Mouse (Mus musculus): Measurements from ENCODE around the gene Gpr176. TPM values are rescaled to one million over a fixed set of nuclear protein-coding genes. Genes with fewer than 3 reads are reported as not detected.
"Not testable (repeated sequence)": the region's sequence is repeated elsewhere in the genome, so short reads cannot be mapped to it uniquely, and the experiment has no call there.

The Gpr176 gene
- polyA plus RNA-seq, 1 experiment from 2014 or later, result 0.15 TPM

- 38% methylated on average over 3 of the region's 3 CpGs for WGBS
- no peaks in the 10 kb centered on the region for H3K9me3 ChIP-seq (replicated peaks)
- no peak for DNase-seq (ENCODE audit: low spot score)
- H3K4me1 ChIP-seq, result peaks cover 22% of the 10 kb centered on the region
- H3K4me3 ChIP-seq, result no peak overlapping the region
- no peaks in the 10 kb centered on the region for H3K36me3 ChIP-seq
- H3K27me3 ChIP-seq (ENCODE audit: low read depth, poor library complexity, severe bottlenecking), result no peaks in the 10 kb centered on the region
- no peak overlapping the region for H3K27ac ChIP-seq
Observed at GRCm38 (mm10) chr2:118306522-118306895, 66.7 kb downstream of the Gpr176 start.

GRCm38 (mm10) chr2:118305827-118306521, 67.2 kb downstream of the Gpr176 start:
- Histone ChIP-seq H3K4me1 (peaks cover 22% of the 10 kb centered on the region), H3K27ac (no peak overlapping the region), H3K36me3 (no peaks in the 10 kb centered on the region), H3K4me3 (no peak overlapping the region), H3K27me3 (ENCODE audit: low read depth, poor library complexity, severe bottlenecking) (no peaks in the 10 kb centered on the region), H3K9me3 (replicated peaks) (no peaks in the 10 kb centered on the region)
- DNase-seq (ENCODE audit: low spot score), result no peak
- 62% methylated on average over 7 of the region's 7 CpGs for WGBS

GRCm38 (mm10) chr2:118303456-118303855, 69.8 kb downstream of the Gpr176 start:
- H3K36me3 ChIP-seq, result no peaks in the 10 kb centered on the region
- H3K27ac ChIP-seq, result 0 out of 2 replicates have a peak overlapping the region, but pooled peaks have one; percentile 11
- H3K4me3 ChIP-seq, result no peak overlapping the region
- WGBS, result 30% methylated on average over 4 of the region's 4 CpGs
- no peak for DNase-seq (ENCODE audit: low spot score)
- H3K4me1 ChIP-seq, result peaks cover 22% of the 10 kb centered on the region
- no peaks in the 10 kb centered on the region for H3K27me3 ChIP-seq (ENCODE audit: low read depth, poor library complexity, severe bottlenecking)
- H3K9me3 ChIP-seq (replicated peaks), result no peaks in the 10 kb centered on the region

GRCm38 (mm10) chr2:118301656-118302055, 71.6 kb downstream of the Gpr176 start:
- 78% methylated on average over 2 of the region's 2 CpGs for WGBS
- no peaks in the 10 kb centered on the region for H3K9me3 ChIP-seq (replicated peaks)
- H3K4me1 ChIP-seq, result peaks cover 11% of the 10 kb centered on the region
- H3K27ac ChIP-seq, result no peak overlapping the region
- H3K36me3 ChIP-seq, result no peaks in the 10 kb centered on the region
- no peaks in the 10 kb centered on the region for H3K27me3 ChIP-seq (ENCODE audit: low read depth, poor library complexity, severe bottlenecking)
- H3K4me3 ChIP-seq, result no peak overlapping the region
- DNase-seq (ENCODE audit: low spot score), result no peak

- H3K36me3 ChIP-seq, result no peaks in the 10 kb centered on the region
- DNase-seq (ENCODE audit: low spot score), result no peak
- H3K27me3 ChIP-seq (ENCODE audit: low read depth, poor library complexity, severe bottlenecking), result no peaks in the 10 kb centered on the region
- H3K4me1 ChIP-seq, result peaks cover 5% of the 10 kb centered on the region
- no peaks in the 10 kb centered on the region for H3K9me3 ChIP-seq (replicated peaks)
- H3K27ac ChIP-seq, result no peak overlapping the region
- no peak overlapping the region for H3K4me3 ChIP-seq
- 92% methylated on average over 8 of the region's 8 CpGs for WGBS
Observed at GRCm38 (mm10) chr2:118301041-118301545, 72.1 kb downstream of the Gpr176 start.

- no peak for DNase-seq (ENCODE audit: low spot score)
- H3K36me3 ChIP-seq, result no peaks in the 10 kb centered on the region
- WGBS, result 90% methylated on average over 2 of the region's 2 CpGs
- no peak overlapping the region for H3K4me3 ChIP-seq
- H3K4me1 ChIP-seq, result peaks cover 4% of the 10 kb centered on the region; the same call in 1 of the 2 replicates
- no peaks in the 10 kb centered on the region for H3K9me3 ChIP-seq (replicated peaks)
- no peak overlapping the region for H3K27ac ChIP-seq
- no peaks in the 10 kb centered on the region for H3K27me3 ChIP-seq (ENCODE audit: low read depth, poor library complexity, severe bottlenecking)
Observed at GRCm38 (mm10) chr2:118299981-118300380, 73.2 kb downstream of the Gpr176 start.

GRCm38 (mm10) chr2:118298601-118299000, 74.6 kb downstream of the Gpr176 start:
- Histone ChIP-seq H3K36me3 (no peaks in the 10 kb centered on the region), H3K4me3 (no peak overlapping the region), H3K27ac (no peak overlapping the region), H3K27me3 (ENCODE audit: low read depth, poor library complexity, severe bottlenecking) (no peaks in the 10 kb centered on the region), H3K9me3 (replicated peaks) (no peaks in the 10 kb centered on the region), H3K4me1 (peaks cover 1% of the 10 kb centered on the region; the same call in 1 of the 2 replicates)
- WGBS, result 85% methylated on average over 4 of the region's 4 CpGs
- no peak for DNase-seq (ENCODE audit: low spot score)

- Histone ChIP-seq H3K27ac (no peak overlapping the region), H3K4me3 (no peak overlapping the region), H3K9me3 (replicated peaks) (no peaks in the 10 kb centered on the region), H3K36me3 (no peaks in the 10 kb centered on the region), H3K4me1 (no peaks in the 10 kb centered on the region), H3K27me3 (ENCODE audit: low read depth, poor library complexity, severe bottlenecking) (no peaks in the 10 kb centered on the region)
- no peak for DNase-seq (ENCODE audit: low spot score)
- 79% methylated on average over 2 of the region's 2 CpGs for WGBS
Observed at GRCm38 (mm10) chr2:118297966-118298365, 75.3 kb downstream of the Gpr176 start.

GRCm38 (mm10) chr2:118295505-118295904, 77.7 kb downstream of the Gpr176 start:
- Histone ChIP-seq H3K9me3 (replicated peaks) (no peaks in the 10 kb centered on the region), H3K27ac (no peak overlapping the region), H3K4me3 (no peak overlapping the region), H3K27me3 (ENCODE audit: low read depth, poor library complexity, severe bottlenecking) (no peaks in the 10 kb centered on the region), H3K4me1 (no peaks in the 10 kb centered on the region), H3K36me3 (no peaks in the 10 kb centered on the region)
- 86% methylated on average over 7 of the region's 7 CpGs for WGBS
- no peak for DNase-seq (ENCODE audit: low spot score)

GRCm38 (mm10) chr2:118293583-118293982, 79.6 kb downstream of the Gpr176 start:
- no peak for DNase-seq (ENCODE audit: low spot score)
- no peaks in the 10 kb centered on the region for H3K4me1 ChIP-seq
- H3K9me3 ChIP-seq (replicated peaks), result no peaks in the 10 kb centered on the region
- H3K27me3 ChIP-seq (ENCODE audit: low read depth, poor library complexity, severe bottlenecking), result no peaks in the 10 kb centered on the region
- H3K4me3 ChIP-seq, result no peak overlapping the region
- no peak overlapping the region for H3K27ac ChIP-seq
- 92% methylated on average over 5 of the region's 5 CpGs for WGBS
- no peaks in the 10 kb centered on the region for H3K36me3 ChIP-seq

- 90% methylated on average over 7 of the region's 7 CpGs for WGBS
- H3K4me1 ChIP-seq; DNase-seq (ENCODE audit: low spot score); H3K36me3 ChIP-seq; H3K27me3 ChIP-seq (ENCODE audit: low read depth, poor library complexity, severe bottlenecking); H3K27ac ChIP-seq; H3K4me3 ChIP-seq; H3K9me3 ChIP-seq (replicated peaks): not testable (repeated sequence)
Observed at GRCm38 (mm10) chr2:118289066-118289460, 84.2 kb downstream of the Gpr176 start.

- no peak for DNase-seq (ENCODE audit: low spot score)
- WGBS, result 86% methylated on average over 9 of the region's 9 CpGs
- no peak overlapping the region for H3K27ac ChIP-seq
Observed at GRCm38 (mm10) chr2:118288326-118289065, 84.7 kb downstream of the Gpr176 start.

GRCm38 (mm10) chr2:118287678-118288077, 85.5 kb downstream of the Gpr176 start:
- WGBS, result 98% methylated on average over 4 of the region's 4 CpGs
- no peak overlapping the region for H3K4me3 ChIP-seq
- H3K4me1 ChIP-seq, result no peaks in the 10 kb centered on the region
- no peaks in the 10 kb centered on the region for H3K9me3 ChIP-seq (replicated peaks)
- no peak for DNase-seq (ENCODE audit: low spot score)
- H3K27ac ChIP-seq, result no peak overlapping the region
- 0 out of 2 replicates have a peak, but pooled peaks cover 5% of the 10 kb centered on the region for H3K27me3 ChIP-seq (ENCODE audit: low read depth, poor library complexity, severe bottlenecking)
- no peaks in the 10 kb centered on the region for H3K36me3 ChIP-seq

More at GRCm38 (mm10) chr2:118288326-118289065, 84.7 kb downstream of the Gpr176 start:
- Histone ChIP-seq H3K9me3 (replicated peaks) (no peaks in the 10 kb centered on the region), H3K27me3 (ENCODE audit: low read depth, poor library complexity, severe bottlenecking) (no peaks in the 10 kb centered on the region), H3K4me1 (no peaks in the 10 kb centered on the region), H3K36me3 (no peaks in the 10 kb centered on the region), H3K4me3 (no peak overlapping the region)

All from limb, embryonic 10.5 days (tissue).